21 mouse cellular contexts compared by ENCODE assay signal in genomic region chr4:152928422-152928985, GRCm38 (mm10).
"Had no signal": no experiment of that assay in that cellular context is flagged by ENCODE, and none has a peak within 500 bp of the region (broad histone marks: within the 10 kb centered on the region; RNA-seq: fewer than 3 reads in every experiment).

No protein-coding gene starts in this region.

- H3K4me1 ChIP-seq: liver, embryonic 15.5 days; lung, embryonic 15.5 days; neural tube, embryonic 15.5 days; stomach, embryonic 15.5 days had no signal

- H3K27me3 ChIP-seq: liver, embryonic 15.5 days; lung, embryonic 15.5 days; neural tube, embryonic 13.5 days; neural tube, embryonic 15.5 days; stomach, embryonic 15.5 days had no signal

- H3K4me2 ChIP-seq: liver, embryonic 15.5 days; lung, embryonic 15.5 days; midbrain, embryonic 13.5 days; neural tube, embryonic 13.5 days; neural tube, embryonic 15.5 days; stomach, embryonic 15.5 days had no signal

- H3K36me3 ChIP-seq: liver, embryonic 15.5 days; lung, embryonic 15.5 days; midbrain, embryonic 10.5 days; midbrain, embryonic 13.5 days; neural tube, embryonic 13.5 days; neural tube, embryonic 15.5 days; stomach, embryonic 15.5 days had no signal

- H3K9me3 ChIP-seq: liver, embryonic 15.5 days; lung, embryonic 15.5 days; midbrain, embryonic 10.5 days; neural tube, embryonic 13.5 days; neural tube, embryonic 15.5 days; stomach, embryonic 15.5 days had no signal

- H3K27ac ChIP-seq: liver, embryonic 15.5 days; lung, embryonic 15.5 days; midbrain, embryonic 10.5 days; midbrain, embryonic 13.5 days; neural tube, embryonic 13.5 days; neural tube, embryonic 15.5 days; stomach, embryonic 15.5 days; stomach, postnatal 0 days had no signal

- H3K9ac ChIP-seq: liver, embryonic 15.5 days; liver, postnatal 0 days; lung, embryonic 15.5 days; midbrain, embryonic 13.5 days; neural tube, embryonic 13.5 days; neural tube, embryonic 15.5 days; stomach, embryonic 15.5 days had no signal

- DNase-seq: liver, postnatal 0 days; lung, adult 2 months; lung, postnatal 14 days; lung, postnatal 4 days; retina, postnatal 1 day; right cerebral cortex, adult 18-20 months; right cerebral cortex, postnatal 25 days; thymus, adult 2 months; thymus, postnatal 25 days; thymus, postnatal 4 days had no signal

- H3K4me3 ChIP-seq: liver, embryonic 15.5 days; lung, embryonic 15.5 days; midbrain, embryonic 10.5 days; midbrain, embryonic 13.5 days; myocyte; neural tube, embryonic 13.5 days; neural tube, embryonic 15.5 days; stomach, embryonic 15.5 days had no signal

- ATAC-seq: liver, postnatal 0 days; lung, postnatal 0 days; midbrain, embryonic 13.5 days; midbrain, embryonic 16.5 days had no signal
